Comparison of ENCODE assay signal across 22 mouse cellular contexts in genomic region chr4:109043756-109044155, GRCm38 (mm10).
"Had no signal": no experiment of that assay in that cellular context is flagged by ENCODE, and none has a peak within 500 bp of the region (broad histone marks: within the 10 kb centered on the region; RNA-seq: fewer than 3 reads in every experiment).

No protein-coding gene starts in this region.

- H3K4me3 ChIP-seq: gastrocnemius, adult 2 months; heart, embryonic 10.5 days; heart, embryonic 12.5 days; hindbrain, embryonic 13.5 days; hindbrain, embryonic 15.5 days; intestine, embryonic 15.5 days; left cerebral cortex, adult 2 months; limb, embryonic 10.5 days; limb, embryonic 12.5 days; liver, embryonic 13.5 days; liver, embryonic 15.5 days had no signal

- DNase-seq: gastrocnemius, adult 2 months; gastrocnemius, postnatal 14 days; gastrocnemius, postnatal 36 days; heart, adult 18-20 months; heart, postnatal 10 days; kidney, adult 18-20 months; kidney, adult 8-10 months; kidney, postnatal 10 days; kidney, postnatal 25 days; kidney, postnatal 4 days; layer of hippocampus, adult 9-11 months; liver; liver, embryonic 13.5 days had no signal

- H3K27ac ChIP-seq: gastrocnemius, adult 2 months; heart, embryonic 10.5 days; hindbrain, embryonic 13.5 days; hindbrain, embryonic 15.5 days; intestine, embryonic 15.5 days; left cerebral cortex, adult 2 months; limb, embryonic 10.5 days; limb, embryonic 12.5 days; liver, embryonic 13.5 days; liver, embryonic 15.5 days had no signal
